Mouse (Mus musculus): ENCODE results near the gene Aif1. TPM values are rescaled to one million over a fixed set of nuclear protein-coding genes. Genes with fewer than 3 reads are reported as not detected.

Gene Aif1
- total and polyA plus RNA-seq, 3 experiments, result 0.42 to 0.45 TPM; not detected in 1

DNA sequence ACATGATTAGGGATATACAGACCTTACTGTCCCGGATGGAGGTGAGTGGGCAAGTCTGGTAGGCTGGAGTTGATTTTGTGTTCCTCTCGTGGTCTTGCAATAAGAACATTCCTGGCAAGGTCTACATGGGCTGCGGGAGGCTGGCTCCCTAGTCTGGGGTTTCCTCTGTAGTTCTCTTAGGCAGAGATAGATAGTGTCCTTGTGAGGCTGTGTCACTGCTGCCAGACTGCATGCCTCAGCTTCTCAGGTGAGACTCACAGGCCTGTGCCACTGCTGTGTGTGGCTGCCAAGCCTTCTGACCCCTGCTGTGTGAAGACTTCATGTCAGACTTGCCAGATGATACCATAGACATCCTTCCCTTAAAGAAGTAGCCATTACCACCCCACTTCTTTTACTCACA lies 36.6 kb downstream of the Aif1 start:
- H3K9me3 ChIP-seq (replicated peaks; ENCODE audit: insufficient read depth, low read length), result no peaks in the 10 kb centered on the region
- no peak for TF ChIP-seq EP300 (IDR thresholded peaks at IDR 0.05; ENCODE audit: low read depth in 1 of 2, low read length in 2 of 2)
- no peak for TF ChIP-seq SIN3A (IDR thresholded peaks at IDR 0.05; ENCODE audit: low read length)
- TF ChIP-seq MXI1 (IDR thresholded peaks at IDR 0.05; ENCODE audit: low read depth, low read length), result no peak
- TF ChIP-seq TAL1 (IDR thresholded peaks at IDR 0.05; ENCODE audit: low read length), result no peak
- TF ChIP-seq BHLHE40 (IDR thresholded peaks at IDR 0.05; ENCODE audit: borderline replicate concordance, low read depth, low read length), result no peak
- no peak for TF ChIP-seq HCFC1 (IDR thresholded peaks at IDR 0.05; ENCODE audit: low read depth, low read length)
- TF ChIP-seq SMC3 (IDR thresholded peaks at IDR 0.05; ENCODE audit: low read depth, low read length), result no peak
- TF ChIP-seq MYB (IDR thresholded peaks at IDR 0.05; ENCODE audit: low read depth, low read length), result no peak
- TF ChIP-seq UBTF (IDR thresholded peaks at IDR 0.05; ENCODE audit: borderline replicate concordance, insufficient read depth, low read depth, low read length), result no peak
- TF ChIP-seq MYC (IDR thresholded peaks at IDR 0.05; ENCODE audit: low read depth, low read length), result no peak
- TF ChIP-seq CHD1 (IDR thresholded peaks at IDR 0.05; ENCODE audit: low read depth, low read length), result no peak
- no peak for TF ChIP-seq CTCF (IDR thresholded peaks at IDR 0.05 in 2 of 3, conservative IDR thresholded peaks at IDR 0.05 in 1 of 3; ENCODE audit: control insufficient read depth in 1 of 3, insufficient read depth in 1 of 3, low read depth in 2 of 3, low read length in 3 of 3, poor library complexity in 1 of 3, severe bottlenecking in 1 of 3)

GRCm38 (mm10) chr17:35135591-35136320 lies 40.1 kb downstream of the Aif1 start:
- no peaks in the 10 kb centered on the region for H3K9me3 ChIP-seq (replicated peaks; ENCODE audit: insufficient read depth, low read length)
- peak overlapping the region; percentile 99 for H3K9ac ChIP-seq (ENCODE audit: control insufficient read depth, low read depth, low read length, poor library complexity, severe bottlenecking)
- H3K27ac ChIP-seq (ENCODE audit: control insufficient read depth, low read depth, low read length), result peak overlapping the region; percentile 99
- H3K79me2 ChIP-seq (ENCODE audit: control insufficient read depth, insufficient read depth, low read length, poor library complexity), result peaks cover 40% of the 10 kb centered on the region
- peak; percentile 83 for DNase-seq (ENCODE audit: low read depth, low spot score)
- H3K27me3 ChIP-seq (ENCODE audit: control insufficient read depth in 1 of 2, insufficient read depth in 2 of 2, low read length in 2 of 2), result no peaks in the 10 kb centered on the region
- H3K36me3 ChIP-seq (ENCODE audit: control insufficient read depth in 1 of 2, insufficient read depth in 2 of 2, low read length in 2 of 2), result peaks cover 0 to 18% of the 10 kb centered on the region in 2 experiments
- TF ChIP-seq MXI1 (IDR thresholded peaks at IDR 0.05; ENCODE audit: low read depth, low read length) (peak; percentile 87; the same call in 1 of the 2 replicates), CHD1 (IDR thresholded peaks at IDR 0.05; ENCODE audit: low read depth, low read length) (no peak), POLR2AphosphoS5 (IDR thresholded peaks at IDR 0.05; ENCODE audit: borderline replicate concordance, low read depth, low read length) (no peak), TCF12 (IDR thresholded peaks at IDR 0.05; ENCODE audit: low read depth, low read length) (no peak), POLR2A (IDR thresholded peaks at IDR 0.05; ENCODE audit: control insufficient read depth in 1 of 2, insufficient read depth in 1 of 2, low read depth in 1 of 2, low read length in 2 of 2, poor library complexity in 1 of 2) (0 out of 4 replicates have a peak, but pooled peaks of 1 of the 2 experiments have one; percentile 12), ZNF384 (IDR thresholded peaks at IDR 0.05; ENCODE audit: low read depth, low read length) (no peak), BHLHE40 (IDR thresholded peaks at IDR 0.05; ENCODE audit: borderline replicate concordance, low read depth, low read length) (no peak; the same call in 1 of the 2 replicates), MAZ (IDR thresholded peaks at IDR 0.05; ENCODE audit: low read depth, low read length) (peak; percentile 54; the same call in 1 of the 2 replicates), NRF1 (IDR thresholded peaks at IDR 0.05; ENCODE audit: insufficient read depth, low read depth, low read length, poor library complexity, severe bottlenecking) (peak; percentile 75), JUND (IDR thresholded peaks at IDR 0.05; ENCODE audit: low read depth, low read length) (no peak), MAFK (IDR thresholded peaks at IDR 0.05; ENCODE audit: borderline replicate concordance, low read depth, low read length) (no peak), GATA1 (IDR thresholded peaks at IDR 0.05; ENCODE audit: low read depth, low read length) (no peak), TAL1 (IDR thresholded peaks at IDR 0.05; ENCODE audit: low read length) (no peak)
- peak overlapping the region; percentile 28 to 99 for H3K4me3 ChIP-seq (ENCODE audit: control insufficient read depth in 1 of 2, insufficient read depth in 1 of 2, low read depth in 2 of 2, low read length in 2 of 2)
- peaks cover 0 to 13% of the 10 kb centered on the region in 2 experiments; a peak in 2 of 4 replicates for H3K4me1 ChIP-seq (ENCODE audit: control insufficient read depth in 1 of 2, insufficient read depth in 2 of 2, low read length in 2 of 2)

More for the DNA sequence above, 36.6 kb downstream of the Aif1 start:
- Histone ChIP-seq H3K4me3 (ENCODE audit: control insufficient read depth in 1 of 2, insufficient read depth in 1 of 2, low read depth in 2 of 2, low read length in 2 of 2) (no peak overlapping the region), H3K27ac (ENCODE audit: control insufficient read depth, low read depth, low read length) (no peak overlapping the region), H3K36me3 (ENCODE audit: control insufficient read depth in 1 of 2, insufficient read depth in 2 of 2, low read length in 2 of 2) (peaks cover 10 to 14% of the 10 kb centered on the region in 2 experiments), H3K79me2 (ENCODE audit: control insufficient read depth, insufficient read depth, low read length, poor library complexity) (peaks cover 38% of the 10 kb centered on the region), H3K27me3 (ENCODE audit: control insufficient read depth in 1 of 2, insufficient read depth in 2 of 2, low read length in 2 of 2) (no peaks in the 10 kb centered on the region), H3K4me1 (ENCODE audit: control insufficient read depth in 1 of 2, insufficient read depth in 2 of 2, low read length in 2 of 2) (peaks cover 0 to 11% of the 10 kb centered on the region in 2 experiments; a peak in 2 of 4 replicates), H3K9ac (ENCODE audit: control insufficient read depth, low read depth, low read length, poor library complexity, severe bottlenecking) (no peak overlapping the region)
- DNase-seq (ENCODE audit: low read depth, low spot score), result no peak
